Mouse (Mus musculus): ENCODE results near the gene Irf6. TPM values are rescaled to one million over a fixed set of nuclear protein-coding genes. Genes with fewer than 3 reads are reported as not detected.

The Irf6 gene
- 1 to 10 TPM; 1.2 to 1.3 TPM for total RNA-seq (2021)
- long read RNA-seq, experiment 1, result 0 reads
- long read RNA-seq, experiment 2, result 0 reads

GRCm38 (mm10) chr1:193152872-193153271 is at the start of gene Irf6:
Irf6 (plus strand) TSS chr1:193153111.
- peak; percentile 26 for DNase-seq

GRCm38 (mm10) chr1:193112093-193112492 is 40.8 kb upstream of the Irf6 start:
- DNase-seq, result no peak

- peak; percentile 20 for DNase-seq
Measured at GRCm38 (mm10) chr1:193122793-193123192, 30.1 kb upstream of the Irf6 start.

- no peak for DNase-seq
Measured at GRCm38 (mm10) chr1:193123290-193123689, 29.6 kb upstream of the Irf6 start.

- DNase-seq, result no peak
Measured at GRCm38 (mm10) chr1:193125835-193126234, 27.1 kb upstream of the Irf6 start.

- DNase-seq, result no peak
Measured at GRCm38 (mm10) chr1:193128055-193128454, 24.9 kb upstream of the Irf6 start.

GRCm38 (mm10) chr1:193129321-193129720 is 23.6 kb upstream of the Irf6 start:
- DNase-seq, result no peak

- peak; percentile 92 for DNase-seq
Measured at GRCm38 (mm10) chr1:193129786-193130455, 23.0 kb upstream of the Irf6 start, which contains the start of gene Diexf. Diexf (minus strand) TSS chr1:193130272.

GRCm38 (mm10) chr1:193130456-193130825 is 22.5 kb upstream of the Irf6 start:
- no peak for DNase-seq

GRCm38 (mm10) chr1:193130839-193131238 is 22.1 kb upstream of the Irf6 start:
- DNase-seq, result no peak

- no peak for DNase-seq
Measured at GRCm38 (mm10) chr1:193131311-193131948, 21.5 kb upstream of the Irf6 start.

GRCm38 (mm10) chr1:193132385-193132784 is 20.5 kb upstream of the Irf6 start:
- no peak for DNase-seq

- DNase-seq, result no peak
Measured at GRCm38 (mm10) chr1:193133726-193134125, 19.2 kb upstream of the Irf6 start.

- DNase-seq, result no peak
Measured at GRCm38 (mm10) chr1:193138087-193138486, 14.8 kb upstream of the Irf6 start.

- no peak for DNase-seq
Measured at GRCm38 (mm10) chr1:193138669-193139068, 14.2 kb upstream of the Irf6 start.

- no peak for DNase-seq
Measured at GRCm38 (mm10) chr1:193141118-193141517, 11.8 kb upstream of the Irf6 start.

GRCm38 (mm10) chr1:193142517-193143062 is 10.3 kb upstream of the Irf6 start:
- DNase-seq, result no peak

GRCm38 (mm10) chr1:193144516-193144915 is 8.4 kb upstream of the Irf6 start:
- no peak for DNase-seq

- no peak for DNase-seq
Measured at GRCm38 (mm10) chr1:193145101-193145500, 7.8 kb upstream of the Irf6 start.

GRCm38 (mm10) chr1:193146416-193146815 is 6.5 kb upstream of the Irf6 start:
- no peak for DNase-seq

- no peak for DNase-seq
Measured at GRCm38 (mm10) chr1:193149231-193149630, 3.7 kb upstream of the Irf6 start.

GRCm38 (mm10) chr1:193151134-193151533 is 1.8 kb upstream of the Irf6 start:
- DNase-seq, result no peak

- DNase-seq, result no peak
Measured at GRCm38 (mm10) chr1:193153561-193153960, 650 bp downstream of the Irf6 start.
